Mouse (Mus musculus) kidney, embryonic 16.5 days (tissue): Measurements from ENCODE around the gene Nosip. TPM values are rescaled to one million over a fixed set of nuclear protein-coding genes. Genes with fewer than 3 reads are reported as not detected.
"Not testable (repeated sequence)": the region's sequence is repeated elsewhere in the genome, so short reads cannot be mapped to it uniquely, and the experiment has no call there.

ENCODE experiments used
- ATAC-seq: fragments of 200-750 bp; cut with Nextera tagmentation; 2 replicates; pipeline ENCODE4 v1.8.0; 2017; ENCODE audit warnings: moderate TSS enrichment; ENCODE audit not compliant: low FRiP score, low TSS enrichment
- H3K27ac ChIP-seq: fragments of 300-500 bp; sonication (generic); 2 replicates; pipeline ENCODE4 v1.5.1; 2014; ENCODE audit warnings: low read length
- H3K27me3 ChIP-seq: fragments of 300-500 bp; sonication (generic); 2 replicates; pipeline ENCODE4 v1.6.1; 2014; ENCODE audit warnings: low read length, control low read depth, mixed read lengths; ENCODE audit not compliant: insufficient read depth
- H3K36me3 ChIP-seq: fragments of 300-500 bp; sonication (generic); 2 replicates; pipeline ENCODE4 v1.6.1; 2014; ENCODE audit warnings: low read length, control low read depth, mixed read lengths; ENCODE audit not compliant: insufficient read depth
- H3K4me1 ChIP-seq: fragments of 300-500 bp; sonication (generic); 2 replicates; pipeline ENCODE4 v1.6.1; 2014; ENCODE audit warnings: low read length, control low read depth, mixed read lengths; ENCODE audit not compliant: insufficient read depth
- H3K4me2 ChIP-seq: fragments of 300-500 bp; sonication (generic); replicated peaks from 2 replicates; pipeline ENCODE4 v1.6.1; 2014; ENCODE audit warnings: low read depth, low read length
- H3K4me3 ChIP-seq: fragments of 300-500 bp; sonication (generic); 2 replicates; pipeline ENCODE4 v1.5.1; 2014; ENCODE audit warnings: mild to moderate bottlenecking, low read length
- H3K9ac ChIP-seq: fragments of 300-500 bp; sonication (generic); replicated peaks from 2 replicates; pipeline ENCODE4 v1.6.1; 2014; ENCODE audit warnings: low read length
- H3K9me3 ChIP-seq: fragments of 300-500 bp; sonication (generic); 2 replicates; pipeline ENCODE4 v1.6.1; 2016; ENCODE audit warnings: low read length, control low read depth
- WGBS: fragments of 180-500 bp; shearing (Covaris S2); extraction: QIAGEN DNeasy Blood & Tissue Kit; methylation state at CpG from one replicate; pipeline ENCODE4 v1.1.7; 2014; 5-methylcytosine and 5-hydroxymethylcytosine counted together
- polyA plus RNA-seq: library from polyadenylated mRNA; unstranded; fragments of >200 nt; fragmentation: Nextera tagmentation; extraction: Ambion mirVana; gene quantifications from 2 replicates; pipeline ENCODE4 v1.2.1, GENCODE M21; 2015

Gene Nosip
- polyA plus RNA-seq, 1 experiment from 2014 or later = 86.3 TPM

GRCm38 (mm10) chr7:45093516-45093905 is 31.3 kb downstream of the Nosip start:
- 28% methylated on average over 13 of the region's 18 CpGs for WGBS
- Histone ChIP-seq H3K9ac (no peak overlapping the region), H3K27me3 (no peaks in the 10 kb centered on the region), H3K36me3 (peaks cover 8% of the 10 kb centered on the region; the same call in 1 of the 2 replicates), H3K4me3 (no peak overlapping the region), H3K27ac (peak overlapping the region; percentile 90), H3K9me3 (no peaks in the 10 kb centered on the region), H3K4me2 (0 out of 2 replicates have a peak overlapping the region, but pooled peaks have one; percentile 6), H3K4me1 (peaks cover 31% of the 10 kb centered on the region)
- no peak for ATAC-seq

GRCm38 (mm10) chr7:45094121-45094520 is 31.9 kb downstream of the Nosip start:
- Histone ChIP-seq H3K27me3 (no peaks in the 10 kb centered on the region), H3K4me1 (peaks cover 31% of the 10 kb centered on the region), H3K36me3 (0 out of 2 replicates have a peak, but pooled peaks cover 4% of the 10 kb centered on the region), H3K4me2 (0 out of 2 replicates have a peak overlapping the region, but pooled peaks have one; percentile 6), H3K27ac (peak overlapping the region; percentile 90), H3K9ac (no peak overlapping the region), H3K9me3 (no peaks in the 10 kb centered on the region), H3K4me3 (peak overlapping the region; percentile 3; the same call in 1 of the 2 replicates)
- 13% methylated on average over 7 of the region's 7 CpGs for WGBS
- ATAC-seq = no peak; the same call in 1 of the 2 replicates

DNA sequence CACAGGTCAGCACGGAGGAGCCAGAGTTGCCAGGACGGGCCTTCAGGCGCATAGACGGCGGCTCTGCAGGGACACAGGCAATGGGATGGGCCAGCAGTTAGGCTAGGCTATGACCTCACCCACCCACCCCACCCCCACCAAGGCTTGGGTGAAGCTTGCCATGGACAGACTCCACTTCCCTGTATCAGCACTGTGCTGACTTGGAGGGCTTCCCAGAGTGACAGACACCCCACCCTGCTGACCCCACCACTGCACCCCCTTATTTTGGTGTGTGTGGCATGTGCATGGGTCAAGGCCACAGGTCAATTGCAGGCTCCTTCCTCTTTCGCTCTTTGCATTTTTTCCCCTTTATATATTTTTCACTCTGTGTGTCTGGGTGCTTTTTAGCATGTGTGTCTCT is 33.1 kb downstream of the Nosip start:
- H3K4me2 ChIP-seq = no peak overlapping the region
- no peaks in the 10 kb centered on the region for H3K27me3 ChIP-seq
- no peaks in the 10 kb centered on the region for H3K9me3 ChIP-seq
- peaks cover 31% of the 10 kb centered on the region for H3K4me1 ChIP-seq
- 77% methylated on average over 6 of the region's 6 CpGs for WGBS
- H3K9ac ChIP-seq = no peak overlapping the region
- H3K36me3 ChIP-seq = no peaks in the 10 kb centered on the region
- H3K4me3 ChIP-seq = no peak overlapping the region
- H3K27ac ChIP-seq = peak overlapping the region; percentile 44; the same call in 1 of the 2 replicates
- no peak for ATAC-seq

DNA sequence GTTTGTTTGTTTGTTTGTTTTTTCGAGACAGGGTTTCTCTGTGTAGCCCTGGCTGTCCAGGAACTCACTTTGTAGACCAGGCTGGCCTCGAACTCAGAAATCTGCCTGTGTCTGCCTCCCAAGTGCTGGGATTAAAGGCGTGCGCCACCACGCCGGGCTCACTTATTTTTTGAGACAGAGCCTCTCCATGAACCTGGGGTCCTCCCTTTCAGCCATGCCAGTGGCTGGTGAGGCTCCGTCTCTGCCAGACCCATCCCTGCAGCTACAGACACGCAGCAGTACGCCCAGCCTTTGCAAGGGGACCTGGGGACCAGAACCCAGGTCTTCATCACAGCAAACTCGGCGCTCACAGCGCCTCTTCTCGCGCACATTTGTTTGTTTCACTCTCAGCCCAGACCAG is 33.7 kb downstream of the Nosip start:
- ATAC-seq, H3K27me3 ChIP-seq, H3K9me3 ChIP-seq, H3K27ac ChIP-seq, H3K9ac ChIP-seq, H3K4me2 ChIP-seq, H3K36me3 ChIP-seq, H3K4me3 ChIP-seq: not testable (repeated sequence)
- peaks cover 27% of the 10 kb centered on the region for H3K4me1 ChIP-seq
- 94% methylated on average over 14 of the region's 14 CpGs for WGBS

DNA sequence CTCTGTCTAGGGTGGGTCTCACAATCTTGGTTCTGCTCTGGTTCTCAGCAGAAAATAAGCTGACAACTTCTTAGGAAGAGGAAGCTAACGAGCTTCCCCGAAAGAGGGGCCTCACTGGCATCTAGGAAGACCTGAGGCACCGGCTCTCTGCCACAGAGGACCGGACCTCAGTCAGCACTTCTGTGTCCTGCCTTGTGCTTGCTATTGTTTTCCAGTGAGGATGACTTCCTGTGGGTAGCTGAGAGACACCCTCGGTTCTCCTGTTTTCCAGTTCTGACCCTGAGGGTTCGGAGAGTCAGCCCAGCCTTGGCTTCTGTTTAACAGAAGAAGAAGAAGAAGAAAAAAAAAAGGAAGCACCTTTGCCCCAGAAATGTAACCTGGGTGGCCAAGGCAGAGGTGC is 35.2 kb downstream of the Nosip start:
- Histone ChIP-seq H3K4me2 (no peak overlapping the region), H3K9me3 (no peaks in the 10 kb centered on the region), H3K9ac (no peak overlapping the region), H3K27me3 (no peaks in the 10 kb centered on the region), H3K27ac (peak overlapping the region; percentile 31), H3K36me3 (no peaks in the 10 kb centered on the region), H3K4me3 (no peak overlapping the region), H3K4me1 (peaks cover 31% of the 10 kb centered on the region)
- no peak for ATAC-seq
- WGBS = 48% methylated on average over 6 of the region's 6 CpGs

- H3K36me3 ChIP-seq = no peaks in the 10 kb centered on the region
- no peaks in the 10 kb centered on the region for H3K27me3 ChIP-seq
- H3K9me3 ChIP-seq = no peaks in the 10 kb centered on the region
- H3K4me1 ChIP-seq = peaks cover 32% of the 10 kb centered on the region
- 88% methylated on average over 8 of the region's 8 CpGs for WGBS
- ATAC-seq = no peak
- H3K9ac ChIP-seq = no peak overlapping the region
- no peak overlapping the region for H3K27ac ChIP-seq
- no peak overlapping the region for H3K4me3 ChIP-seq
- H3K4me2 ChIP-seq = no peak overlapping the region
These were observed 36.5 kb downstream of the Nosip start for GRCm38 (mm10) chr7:45098541-45099240.

- H3K4me1 ChIP-seq = peaks cover 26% of the 10 kb centered on the region
- H3K27ac ChIP-seq = no peak overlapping the region
- no peak overlapping the region for H3K4me3 ChIP-seq
- ATAC-seq = no peak
- H3K4me2 ChIP-seq = no peak overlapping the region
- 52% methylated on average over 6 of the region's 6 CpGs for WGBS
- no peaks in the 10 kb centered on the region for H3K27me3 ChIP-seq
- no peaks in the 10 kb centered on the region for H3K36me3 ChIP-seq
- no peaks in the 10 kb centered on the region for H3K9me3 ChIP-seq
- H3K9ac ChIP-seq = no peak overlapping the region
These were observed 37.8 kb downstream of the Nosip start for GRCm38 (mm10) chr7:45100046-45100445.

DNA sequence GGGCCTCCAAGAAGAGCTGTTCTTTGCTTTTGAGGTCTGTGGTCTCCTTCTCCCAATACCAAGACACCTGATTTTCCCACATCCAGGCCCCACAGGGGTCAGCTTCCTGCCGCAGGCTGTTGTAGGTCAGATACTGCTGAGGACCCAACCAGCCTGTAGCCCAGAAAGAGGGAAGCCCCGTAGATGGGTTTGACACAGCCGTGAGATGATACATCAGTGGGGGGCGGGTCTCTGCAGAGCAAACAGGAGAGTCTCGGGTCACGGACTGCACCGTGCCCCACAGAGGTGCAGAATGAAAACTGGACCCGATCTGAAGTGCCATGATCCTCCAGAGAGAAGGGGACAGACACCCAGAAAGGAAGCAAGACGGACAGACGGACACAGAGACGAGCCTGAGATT is 40.2 kb downstream of the Nosip start:
- peak overlapping the region; percentile 58; the same call in 1 of the 2 replicates for H3K9ac ChIP-seq
- WGBS = 64% methylated on average over 11 of the region's 11 CpGs
- H3K27ac ChIP-seq = peak overlapping the region; percentile 91

GRCm38 (mm10) chr7:45102940-45103585 is 40.8 kb downstream of the Nosip start:
- no peaks in the 10 kb centered on the region for H3K36me3 ChIP-seq
- H3K4me1 ChIP-seq = peaks cover 26% of the 10 kb centered on the region
- peak overlapping the region; percentile 58 for H3K9ac ChIP-seq
- peak overlapping the region; percentile 41 for H3K4me3 ChIP-seq
- peak; percentile 50 for ATAC-seq
- WGBS = 24% methylated on average over 9 of the region's 9 CpGs
- H3K9me3 ChIP-seq = no peaks in the 10 kb centered on the region
- no peaks in the 10 kb centered on the region for H3K27me3 ChIP-seq
- H3K27ac ChIP-seq = peak overlapping the region; percentile 91
- H3K4me2 ChIP-seq = peak overlapping the region; percentile 59

More for the DNA sequence above, 40.2 kb downstream of the Nosip start:
- Histone ChIP-seq H3K27me3 (no peaks in the 10 kb centered on the region), H3K4me1 (peaks cover 26% of the 10 kb centered on the region), H3K4me2 (peak overlapping the region; percentile 59), H3K4me3 (peak overlapping the region; percentile 41), H3K9me3 (no peaks in the 10 kb centered on the region), H3K36me3 (no peaks in the 10 kb centered on the region)
- no peak for ATAC-seq

GRCm38 (mm10) chr7:45103652-45104180 is 41.5 kb downstream of the Nosip start, which contains the start of gene Fcgrt:
Fcgrt (minus strand) TSS chr7:45103851.
- H3K4me1 ChIP-seq = peaks cover 26% of the 10 kb centered on the region
- H3K4me3 ChIP-seq = peak within 1 kb of the TSS; percentile 41
- 8% methylated on average over 7 of the region's 7 CpGs for WGBS
- H3K27ac ChIP-seq = peak within 1 kb of the TSS; percentile 91
- peak; percentile 96 for ATAC-seq
- no peaks in the 10 kb centered on the region for H3K36me3 ChIP-seq
- H3K9ac ChIP-seq = peak within 1 kb of the TSS; percentile 58
- no peaks in the 10 kb centered on the region for H3K9me3 ChIP-seq
- no peaks in the 10 kb centered on the region for H3K27me3 ChIP-seq
- H3K4me2 ChIP-seq = peak within 1 kb of the TSS; percentile 59
